Mouse (Mus musculus) forebrain, embryonic 13.5 days (tissue): ENCODE results near the gene Mettl27. TPM values are rescaled to one million over a fixed set of nuclear protein-coding genes. Genes with fewer than 3 reads are reported as not detected.

Experiments
- ATAC-seq: fragments of 200-750 bp; cut with Nextera tagmentation; 2 replicates; pipeline ENCODE4 v1.8.0; 2017
- H3K27ac ChIP-seq: fragments of 300-500 bp; sonication (generic); 2 replicates; pipeline ENCODE4 v1.5.1; 2015; ENCODE audit warnings: inconsistent platforms, mild to moderate bottlenecking, moderate library complexity
- H3K27me3 ChIP-seq: fragments of 300-500 bp; sonication (generic); 2 replicates; pipeline ENCODE4 v1.6.1; 2015; ENCODE audit warnings: mild to moderate bottlenecking, inconsistent platforms
- H3K36me3 ChIP-seq: fragments of 300-500 bp; sonication (generic); 2 replicates; pipeline ENCODE4 v1.6.1; 2015; ENCODE audit warnings: mild to moderate bottlenecking, inconsistent platforms; ENCODE audit not compliant: poor library complexity, severe bottlenecking
- H3K4me1 ChIP-seq: fragments of 300-500 bp; sonication (generic); 2 replicates; pipeline ENCODE4 v1.6.1; 2015; ENCODE audit warnings: inconsistent platforms
- H3K4me2 ChIP-seq: fragments of 300-500 bp; sonication (generic); 2 replicates; pipeline ENCODE4 v1.6.1; 2015; ENCODE audit warnings: inconsistent platforms, mild to moderate bottlenecking, moderate library complexity
- H3K4me3 ChIP-seq: fragments of 300-500 bp; sonication (generic); 2 replicates; pipeline ENCODE4 v1.5.1; 2015; ENCODE audit warnings: mild to moderate bottlenecking, inconsistent platforms
- H3K9ac ChIP-seq: fragments of 300-500 bp; sonication (generic); 2 replicates; pipeline ENCODE4 v1.6.1; 2015; ENCODE audit warnings: mild to moderate bottlenecking, inconsistent platforms
- H3K9me3 ChIP-seq: fragments of 300-500 bp; sonication (generic); replicated peaks from 2 replicates; pipeline ENCODE4 v1.6.1; 2016; ENCODE audit warnings: inconsistent platforms
- WGBS: fragments of 180-500 bp; shearing (Covaris S2); methylation state at CpG from one replicate; pipeline ENCODE4 v1.1.7; 2015; 5-methylcytosine and 5-hydroxymethylcytosine counted together
- polyA plus RNA-seq: library from polyadenylated mRNA; unstranded; fragments of >200 nt; fragmentation: Nextera tagmentation; extraction: Ambion mirVana; gene quantifications from 2 replicates; pipeline ENCODE4 v1.2.1, GENCODE M21; 2015

The Mettl27 gene
- polyA plus RNA-seq, 1 experiment from 2014 or later = 8.2 TPM

GRCm38 (mm10) chr5:134906633-134907032 lies 25.5 kb upstream of the Mettl27 start, which contains the start of gene Tmem270:
Gene Tmem270 (minus strand): TSS chr5:134906733.
- ATAC-seq = no peak
- H3K4me2 ChIP-seq = no peak within 1 kb of the TSS
- no peaks in the 10 kb centered on the region for H3K9me3 ChIP-seq
- no peak within 1 kb of the TSS for H3K27ac ChIP-seq
- H3K4me3 ChIP-seq = no peak within 1 kb of the TSS
- H3K36me3 ChIP-seq = no peaks in the 10 kb centered on the region
- H3K9ac ChIP-seq = 0 out of 2 replicates have a peak within 1 kb of the TSS, but pooled peaks have one; percentile 34
- H3K27me3 ChIP-seq = no peaks in the 10 kb centered on the region
- no peaks in the 10 kb centered on the region for H3K4me1 ChIP-seq
- WGBS = 83% methylated on average over 6 of the region's 6 CpGs

GRCm38 (mm10) chr5:134907135-134907534 lies 25.0 kb upstream of the Mettl27 start:
- no peaks in the 10 kb centered on the region for H3K9me3 ChIP-seq
- H3K36me3 ChIP-seq = no peaks in the 10 kb centered on the region
- no peak overlapping the region for H3K27ac ChIP-seq
- H3K9ac ChIP-seq = no peak overlapping the region
- ATAC-seq = peak; percentile 75; the same call in 1 of the 2 replicates
- no peak overlapping the region for H3K4me3 ChIP-seq
- WGBS = 0% methylated on average over 13 of the region's 13 CpGs
- H3K27me3 ChIP-seq = no peaks in the 10 kb centered on the region
- no peaks in the 10 kb centered on the region for H3K4me1 ChIP-seq
- H3K4me2 ChIP-seq = no peak overlapping the region

GRCm38 (mm10) chr5:134911901-134912300 lies 20.3 kb upstream of the Mettl27 start:
- Histone ChIP-seq H3K4me3 (no peak overlapping the region), H3K9ac (no peak overlapping the region), H3K4me1 (no peaks in the 10 kb centered on the region), H3K9me3 (no peaks in the 10 kb centered on the region), H3K27ac (no peak overlapping the region), H3K27me3 (peaks cover 3% of the 10 kb centered on the region; the same call in 1 of the 2 replicates), H3K4me2 (no peak overlapping the region), H3K36me3 (no peaks in the 10 kb centered on the region)
- ATAC-seq = no peak
- 87% methylated on average over 2 of the region's 2 CpGs for WGBS

- no peaks in the 10 kb centered on the region for H3K4me1 ChIP-seq
- H3K9ac ChIP-seq = no peak overlapping the region
- no peak overlapping the region for H3K27ac ChIP-seq
- H3K27me3 ChIP-seq = peaks cover 3% of the 10 kb centered on the region; the same call in 1 of the 2 replicates
- no peaks in the 10 kb centered on the region for H3K9me3 ChIP-seq
- no peak overlapping the region for H3K4me3 ChIP-seq
- no peak for ATAC-seq
- no peak overlapping the region for H3K4me2 ChIP-seq
- 74% methylated on average over 3 of the region's 3 CpGs for WGBS
- no peaks in the 10 kb centered on the region for H3K36me3 ChIP-seq
Measured at GRCm38 (mm10) chr5:134913352-134913751, 18.8 kb upstream of the Mettl27 start.

DNA sequence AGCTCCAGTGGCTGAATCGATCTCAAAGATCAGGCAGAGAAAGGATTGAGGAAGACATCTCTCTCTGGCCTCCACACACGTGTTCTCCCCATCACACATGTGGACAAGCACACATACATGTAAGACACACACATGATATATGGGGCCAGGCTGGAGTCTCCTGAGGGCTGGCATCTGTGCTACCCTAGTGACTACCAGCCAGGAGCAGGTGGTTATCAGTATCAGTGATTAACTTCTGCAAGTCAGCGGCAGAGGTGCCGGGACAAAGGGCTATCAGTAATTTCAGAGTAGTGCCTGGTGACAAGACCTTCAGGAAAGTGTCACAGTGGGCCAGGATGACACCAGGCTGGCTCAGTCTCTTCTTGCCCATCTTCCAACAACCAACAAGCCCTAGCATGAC lies 18.4 kb upstream of the Mettl27 start:
- H3K36me3 ChIP-seq = no peaks in the 10 kb centered on the region
- no peak overlapping the region for H3K4me2 ChIP-seq
- WGBS = 95% methylated on average over 4 of the region's 4 CpGs

DNA sequence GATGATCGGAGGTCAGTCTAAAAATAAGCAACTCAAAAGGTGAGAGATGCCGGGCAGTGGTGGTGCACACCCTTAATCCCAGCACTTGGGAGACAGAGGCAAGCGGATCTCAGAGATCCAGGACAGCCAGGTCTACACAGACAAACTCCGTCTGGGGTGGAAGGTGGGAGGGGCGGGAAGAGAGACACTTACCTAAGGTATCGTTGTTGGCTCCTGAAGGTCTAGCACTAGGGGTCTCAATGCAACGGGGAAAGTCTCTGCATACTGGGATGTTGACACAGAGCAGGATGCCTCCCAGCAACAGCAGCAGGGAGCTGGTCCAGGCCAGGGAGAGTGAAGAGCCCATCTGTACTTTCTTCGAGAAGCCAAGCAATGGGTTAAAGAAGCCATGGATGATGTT lies 17.7 kb upstream of the Mettl27 start:
- ATAC-seq = no peak

More for the DNA sequence above, 18.4 kb upstream of the Mettl27 start:
- no peak overlapping the region for H3K9ac ChIP-seq
- H3K9me3 ChIP-seq = no peaks in the 10 kb centered on the region
- H3K4me3 ChIP-seq = no peak overlapping the region
- H3K27ac ChIP-seq = no peak overlapping the region
- peaks cover 3% of the 10 kb centered on the region; the same call in 1 of the 2 replicates for H3K27me3 ChIP-seq
- ATAC-seq = no peak
- H3K4me1 ChIP-seq = no peaks in the 10 kb centered on the region

GRCm38 (mm10) chr5:134915311-134915710 lies 16.9 kb upstream of the Mettl27 start, which contains the start of gene Cldn13:
Gene Cldn13 (minus strand): TSS chr5:134915526.
- WGBS = 84% methylated on average over 8 of the region's 8 CpGs
- ATAC-seq = no peak
- H3K9ac ChIP-seq = no peak within 1 kb of the TSS
- no peak within 1 kb of the TSS for H3K4me2 ChIP-seq
- no peak within 1 kb of the TSS for H3K4me3 ChIP-seq
- no peaks in the 10 kb centered on the region for H3K36me3 ChIP-seq
- no peak within 1 kb of the TSS for H3K27ac ChIP-seq
- H3K4me1 ChIP-seq = no peaks in the 10 kb centered on the region; the same call in 1 of the 2 replicates
- no peaks in the 10 kb centered on the region for H3K9me3 ChIP-seq
- H3K27me3 ChIP-seq = peaks cover 3% of the 10 kb centered on the region; the same call in 1 of the 2 replicates

More for the DNA sequence above, 17.7 kb upstream of the Mettl27 start:
- H3K9me3 ChIP-seq = no peaks in the 10 kb centered on the region
- no peaks in the 10 kb centered on the region for H3K36me3 ChIP-seq
- 90% methylated on average over 8 of the region's 8 CpGs for WGBS
- H3K27me3 ChIP-seq = peaks cover 3% of the 10 kb centered on the region; the same call in 1 of the 2 replicates
- no peak overlapping the region for H3K4me2 ChIP-seq
- H3K27ac ChIP-seq = no peak overlapping the region
- H3K4me1 ChIP-seq = no peaks in the 10 kb centered on the region
- no peak overlapping the region for H3K9ac ChIP-seq
- H3K4me3 ChIP-seq = no peak overlapping the region

DNA sequence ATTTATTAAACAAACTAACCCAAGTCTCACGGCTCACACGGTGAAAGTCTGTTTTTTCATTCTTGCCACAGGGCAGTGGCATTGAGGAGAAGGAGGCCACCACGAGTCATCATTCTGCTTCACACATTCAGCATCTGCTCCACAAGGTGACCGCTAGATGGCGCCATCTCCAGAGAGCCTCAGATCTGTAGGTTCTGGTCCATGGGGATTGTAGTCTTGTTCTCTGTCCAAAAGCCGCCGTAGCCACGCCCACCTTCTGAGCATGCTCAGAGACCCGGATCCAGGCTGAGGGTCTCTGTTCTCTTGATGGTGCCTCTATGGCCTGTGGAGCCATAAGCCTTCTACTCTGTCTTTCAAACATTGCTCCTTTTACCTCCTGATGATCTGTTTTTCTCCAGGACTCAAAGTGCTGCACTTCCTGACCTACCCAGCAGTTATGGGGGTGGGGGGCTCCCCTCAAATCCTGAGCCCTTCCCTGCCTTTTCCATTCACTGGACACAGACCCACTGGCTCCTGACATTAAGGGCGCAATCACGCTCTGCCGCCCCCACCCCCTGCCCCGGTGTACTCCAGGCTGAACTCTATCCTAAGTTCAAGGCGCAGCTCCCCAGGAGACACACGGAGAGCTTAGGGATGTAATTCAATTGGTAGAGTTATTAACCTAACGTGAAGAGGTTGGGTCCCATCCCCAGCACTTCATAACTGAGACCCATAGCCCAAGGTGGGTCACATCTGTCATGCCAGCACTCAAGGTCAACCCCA lies 13.9 kb upstream of the Mettl27 start:
- Histone ChIP-seq H3K4me2 (no peak overlapping the region), H3K27me3 (no peaks in the 10 kb centered on the region; the same call in 1 of the 2 replicates), H3K4me1 (no peaks in the 10 kb centered on the region; the same call in 1 of the 2 replicates), H3K36me3 (no peaks in the 10 kb centered on the region), H3K27ac (no peak overlapping the region), H3K4me3 (no peak overlapping the region), H3K9ac (no peak overlapping the region), H3K9me3 (no peaks in the 10 kb centered on the region)
- 52% methylated on average over 16 of the region's 16 CpGs for WGBS
- ATAC-seq = no peak

DNA sequence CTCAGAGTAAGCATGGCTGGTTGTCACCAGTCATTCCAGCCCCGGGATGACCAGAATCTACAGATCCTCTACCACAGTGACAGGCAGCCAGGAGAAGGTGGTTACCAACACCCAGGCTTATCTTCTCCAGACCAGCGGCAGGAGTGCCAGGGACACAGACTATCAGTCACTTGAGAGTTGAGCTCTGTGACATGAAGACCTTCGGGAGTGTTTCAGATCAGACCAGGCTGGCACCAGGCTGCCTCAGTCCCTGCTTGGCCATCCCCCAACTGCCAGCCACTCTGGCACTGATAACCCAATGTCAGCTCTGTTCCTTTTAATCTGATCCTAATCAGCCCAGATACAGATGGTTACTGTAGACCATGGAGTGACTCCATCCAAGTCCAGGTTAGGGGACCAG lies 13.1 kb upstream of the Mettl27 start:
- Histone ChIP-seq H3K4me2 (no peak overlapping the region), H3K9me3 (no peaks in the 10 kb centered on the region), H3K27me3 (no peaks in the 10 kb centered on the region; the same call in 1 of the 2 replicates), H3K9ac (no peak overlapping the region), H3K4me1 (no peaks in the 10 kb centered on the region; the same call in 1 of the 2 replicates), H3K36me3 (no peaks in the 10 kb centered on the region), H3K27ac (no peak overlapping the region), H3K4me3 (no peak overlapping the region)
- no peak for ATAC-seq
- 97% methylated on average over 3 of the region's 3 CpGs for WGBS

- Histone ChIP-seq H3K27ac (no peak overlapping the region), H3K36me3 (no peaks in the 10 kb centered on the region), H3K27me3 (no peaks in the 10 kb centered on the region; the same call in 1 of the 2 replicates), H3K4me2 (no peak overlapping the region), H3K4me3 (no peak overlapping the region), H3K4me1 (no peaks in the 10 kb centered on the region; the same call in 1 of the 2 replicates), H3K9ac (no peak overlapping the region), H3K9me3 (no peaks in the 10 kb centered on the region)
- WGBS = 69% methylated on average over 6 of the region's 6 CpGs
- ATAC-seq = no peak
Measured at GRCm38 (mm10) chr5:134920106-134920687, 12.0 kb upstream of the Mettl27 start.

- H3K4me2 ChIP-seq = no peak overlapping the region
- H3K4me3 ChIP-seq = no peak overlapping the region
- no peaks in the 10 kb centered on the region for H3K36me3 ChIP-seq
- ATAC-seq = no peak
- no peaks in the 10 kb centered on the region for H3K27me3 ChIP-seq
- H3K4me1 ChIP-seq = no peaks in the 10 kb centered on the region; the same call in 1 of the 2 replicates
- 87% methylated on average over 8 of the region's 8 CpGs for WGBS
- no peak overlapping the region for H3K27ac ChIP-seq
- no peaks in the 10 kb centered on the region for H3K9me3 ChIP-seq
- H3K9ac ChIP-seq = no peak overlapping the region
Measured at GRCm38 (mm10) chr5:134921106-134921505, 11.1 kb upstream of the Mettl27 start.

DNA sequence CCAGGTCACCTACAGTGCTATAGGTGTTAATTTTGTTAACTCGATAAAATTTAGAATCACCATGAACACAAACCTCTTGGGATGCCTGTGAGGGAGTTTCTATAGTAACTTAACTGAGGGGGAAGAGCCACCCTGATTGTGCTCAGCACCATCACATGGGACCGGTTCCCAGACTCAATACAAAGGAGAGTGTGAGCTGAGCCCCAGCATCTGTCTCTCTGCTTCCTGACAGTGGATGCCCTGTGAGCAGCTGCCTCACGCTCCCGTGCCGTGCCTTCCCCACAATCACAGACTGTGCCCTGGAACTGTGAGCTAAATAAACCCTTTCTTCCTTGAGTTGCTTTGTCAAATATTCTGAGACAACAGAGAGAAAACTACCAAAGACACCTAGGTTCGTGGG lies 9.0 kb upstream of the Mettl27 start:
- Histone ChIP-seq H3K4me1 (no peaks in the 10 kb centered on the region; the same call in 1 of the 2 replicates), H3K9ac (no peak overlapping the region), H3K4me3 (no peak overlapping the region), H3K27ac (no peak overlapping the region), H3K27me3 (no peaks in the 10 kb centered on the region), H3K4me2 (no peak overlapping the region), H3K9me3 (no peaks in the 10 kb centered on the region), H3K36me3 (no peaks in the 10 kb centered on the region)
- WGBS = 64% methylated on average over 6 of the region's 6 CpGs
- no peak for ATAC-seq
